Comparison of ENCODE assay signal across 26 mouse cellular contexts in genomic region chr10:29470454-29470853, GRCm38 (mm10).
"Had no signal": no experiment of that assay in that cellular context is flagged by ENCODE, and none has a peak within 500 bp of the region (broad histone marks: within the 10 kb centered on the region; RNA-seq: fewer than 3 reads in every experiment).

No protein-coding gene starts in this region.

- H3K27me3 ChIP-seq: heart, embryonic 13.5 days; heart, embryonic 15.5 days; hindbrain, embryonic 13.5 days; hindbrain, embryonic 15.5 days; kidney, embryonic 15.5 days; limb, embryonic 13.5 days; limb, embryonic 15.5 days; liver, embryonic 12.5 days had no signal

- DNase-seq: gastrocnemius, postnatal 14 days; gastrocnemius, postnatal 36 days; heart, adult 11 months; heart, adult 2 months; heart, postnatal 14 days; heart, postnatal 36 days; kidney, adult 11 months; kidney, adult 2 months; kidney, adult 9 months; kidney, postnatal 14 days; kidney, postnatal 36 days; layer of hippocampus, adult 9-11 months; layer of hippocampus, postnatal 36 days; left cerebral cortex, postnatal 4 days had no signal

- H3K9me3 ChIP-seq: heart, embryonic 13.5 days; heart, embryonic 15.5 days; hindbrain, embryonic 13.5 days; hindbrain, embryonic 15.5 days; kidney, embryonic 15.5 days; limb, embryonic 13.5 days; limb, embryonic 15.5 days; liver, embryonic 12.5 days had no signal

- H3K36me3 ChIP-seq: heart, embryonic 13.5 days; heart, embryonic 15.5 days; hindbrain, embryonic 13.5 days; hindbrain, embryonic 15.5 days; kidney, embryonic 15.5 days; liver, embryonic 12.5 days had no signal

- H3K4me2 ChIP-seq: heart, embryonic 11.5 days; heart, embryonic 13.5 days; heart, embryonic 15.5 days; hindbrain, embryonic 13.5 days; hindbrain, embryonic 15.5 days; kidney, embryonic 15.5 days; limb, embryonic 13.5 days; limb, embryonic 15.5 days; liver, embryonic 12.5 days had no signal

- H3K4me3 ChIP-seq: heart, adult 2 months; heart, embryonic 13.5 days; heart, embryonic 15.5 days; hindbrain, embryonic 13.5 days; hindbrain, embryonic 15.5 days; kidney, embryonic 15.5 days; limb, embryonic 13.5 days; limb, embryonic 15.5 days; liver, embryonic 12.5 days had no signal

- H3K4me1 ChIP-seq: heart, embryonic 13.5 days; heart, embryonic 15.5 days; hindbrain, embryonic 13.5 days; hindbrain, embryonic 15.5 days; kidney, embryonic 15.5 days; limb, embryonic 13.5 days; limb, embryonic 15.5 days; liver, embryonic 12.5 days had no signal

- ATAC-seq: hindbrain, postnatal 0 days; intestine, embryonic 16.5 days; liver, embryonic 12.5 days had no signal

- H3K9ac ChIP-seq: heart, embryonic 13.5 days; heart, embryonic 15.5 days; hindbrain, embryonic 13.5 days; hindbrain, embryonic 15.5 days; kidney, embryonic 15.5 days; limb, embryonic 13.5 days; limb, embryonic 15.5 days; liver, embryonic 12.5 days had no signal

- H3K27ac ChIP-seq: heart, adult 2 months; heart, embryonic 13.5 days; heart, embryonic 15.5 days; hindbrain, embryonic 13.5 days; hindbrain, embryonic 15.5 days; hindbrain, postnatal 0 days; kidney, embryonic 15.5 days; kidney, postnatal 0 days; limb, embryonic 13.5 days; limb, embryonic 15.5 days; liver, embryonic 12.5 days had no signal
